Mouse (Mus musculus): ENCODE measurements around the gene Lrp10. TPM values are rescaled to one million over a fixed set of nuclear protein-coding genes. Genes with fewer than 3 reads are reported as not detected.

Gene Lrp10
- polyA plus RNA-seq, 1 experiment from 2014 or later, result 76.5 TPM

DNA sequence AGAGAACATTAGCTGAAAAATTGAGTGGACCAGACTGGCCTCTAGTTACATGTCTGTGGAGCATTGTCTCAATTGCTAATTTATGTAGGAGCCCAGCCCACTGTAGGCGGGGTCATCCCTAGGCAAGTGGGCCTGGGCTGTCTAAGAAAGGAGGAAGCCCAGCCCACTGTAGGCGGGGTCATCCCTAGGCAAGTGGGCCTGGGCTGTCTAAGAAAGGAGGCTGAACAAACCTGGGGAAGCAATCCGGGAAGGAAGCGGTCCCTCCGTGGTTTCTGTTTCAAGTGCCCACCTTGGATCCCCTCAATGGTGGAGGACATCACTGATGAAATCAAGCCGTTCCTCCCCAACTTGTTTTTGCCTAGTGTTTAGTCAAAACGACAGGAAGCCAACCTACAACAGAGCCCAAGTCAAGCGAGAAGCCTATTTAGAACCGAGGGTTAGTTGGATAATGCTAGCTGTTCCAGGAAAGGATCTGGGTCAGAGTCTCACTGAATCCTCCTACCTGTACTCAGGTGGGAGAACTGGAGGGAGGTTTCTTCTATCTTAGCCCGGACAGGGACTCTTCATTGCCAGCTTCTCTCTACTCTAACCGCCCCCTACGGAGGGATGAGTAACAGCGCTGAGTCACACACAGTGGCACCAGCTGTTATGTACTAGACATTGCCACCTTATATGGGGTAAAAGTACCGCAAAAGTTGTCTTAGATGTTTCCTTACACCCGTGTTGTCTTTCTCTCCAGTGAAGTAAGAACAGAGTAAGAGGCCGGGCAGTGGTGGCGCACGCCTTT lies 28.6 kb downstream of the Lrp10 start:
- ATAC-seq (replicated peaks; ENCODE audit: low FRiP score, low read depth), result peak; percentile 73; the same call in 1 of the 2 replicates
- TF ChIP-seq CTCF (IDR thresholded peaks at IDR 0.05; ENCODE audit: low read depth), result no peak
- H3K4me3 ChIP-seq (replicated peaks; ENCODE audit: low read depth, low read length), result no peak overlapping the region

DNA sequence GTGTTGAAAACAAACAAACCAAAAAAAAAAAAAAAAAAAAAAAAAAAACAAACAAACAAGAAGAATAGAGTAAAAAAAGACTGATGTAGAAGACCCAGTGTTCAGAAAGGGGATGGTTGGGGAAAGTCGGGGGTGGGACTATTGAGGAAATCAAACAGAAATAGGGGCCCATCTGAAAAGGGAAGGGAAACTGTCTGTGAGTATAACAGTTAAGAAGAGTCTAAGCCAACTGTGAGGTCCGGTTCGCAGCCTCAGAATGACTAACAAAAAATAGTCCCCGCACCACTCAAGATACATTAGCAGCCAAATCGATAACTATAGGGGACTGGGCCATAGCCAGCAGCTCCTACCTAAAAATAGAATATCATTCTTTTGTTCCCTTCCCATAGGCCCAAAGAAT lies 29.3 kb downstream of the Lrp10 start:
- H3K27me3 ChIP-seq (ENCODE audit: insufficient read depth, low read length), result no peaks in the 10 kb centered on the region
- DNase-seq (ENCODE audit: low spot score) (no peak), ATAC-seq (replicated peaks; ENCODE audit: low FRiP score, low read depth) (no peak)
- no peak for TF ChIP-seq CTCF (IDR thresholded peaks at IDR 0.05; ENCODE audit: low read depth)
- no peak overlapping the region for H3K4me2 ChIP-seq (ENCODE audit: low read length)
- no peaks in the 10 kb centered on the region for H3K4me1 ChIP-seq (replicated peaks; ENCODE audit: insufficient read depth, low read length)
- H3K9ac ChIP-seq (ENCODE audit: low read depth, low read length), result no peak overlapping the region
- H3K27ac ChIP-seq, result no peak overlapping the region
- H3K4me3 ChIP-seq (replicated peaks; ENCODE audit: low read depth, low read length), result no peak overlapping the region
- H3K9me3 ChIP-seq (replicated peaks; ENCODE audit: low read length), result no peaks in the 10 kb centered on the region
- no peaks in the 10 kb centered on the region for H3K36me3 ChIP-seq (ENCODE audit: insufficient read depth, low read length)
- WGBS, result 95% methylated on average over 5 of the region's 5 CpGs

More for the DNA sequence above, 28.6 kb downstream of the Lrp10 start:
- Histone ChIP-seq H3K27ac (no peak overlapping the region), H3K4me1 (replicated peaks; ENCODE audit: insufficient read depth, low read length) (no peaks in the 10 kb centered on the region), H3K4me2 (ENCODE audit: low read length) (no peak overlapping the region), H3K36me3 (ENCODE audit: insufficient read depth, low read length) (no peaks in the 10 kb centered on the region), H3K9me3 (replicated peaks; ENCODE audit: low read length) (no peaks in the 10 kb centered on the region), H3K9ac (ENCODE audit: low read depth, low read length) (no peak overlapping the region), H3K27me3 (ENCODE audit: insufficient read depth, low read length) (no peaks in the 10 kb centered on the region)
- DNase-seq (ENCODE audit: low spot score), result peak; percentile 46
- 65% methylated on average over 18 of the region's 18 CpGs for WGBS

DNA sequence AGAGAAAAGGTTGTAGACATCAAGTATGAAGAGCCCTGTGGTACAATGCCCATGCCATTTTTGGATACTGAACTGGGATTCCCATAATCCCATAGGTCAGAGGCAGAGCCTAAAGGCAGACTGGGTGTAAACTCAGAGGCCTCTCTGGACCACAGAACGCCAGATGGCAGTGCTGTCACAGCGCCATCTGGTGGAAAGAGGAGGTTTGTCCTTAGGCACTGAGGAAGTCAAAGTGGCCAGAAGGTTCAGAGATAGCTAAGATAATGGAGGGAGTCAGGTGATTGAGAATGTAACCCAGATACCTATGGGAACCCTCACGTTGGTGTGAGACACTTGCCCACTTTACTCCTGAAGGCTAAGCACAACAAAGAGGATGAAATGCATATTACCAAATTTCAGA lies 30.3 kb downstream of the Lrp10 start:
- Histone ChIP-seq H3K9ac (ENCODE audit: low read depth, low read length) (no peak overlapping the region), H3K4me1 (replicated peaks; ENCODE audit: insufficient read depth, low read length) (no peaks in the 10 kb centered on the region), H3K9me3 (replicated peaks; ENCODE audit: low read length) (no peaks in the 10 kb centered on the region), H3K36me3 (ENCODE audit: insufficient read depth, low read length) (no peaks in the 10 kb centered on the region), H3K27ac (no peak overlapping the region), H3K4me3 (replicated peaks; ENCODE audit: low read depth, low read length) (no peak overlapping the region), H3K4me2 (ENCODE audit: low read length) (no peak overlapping the region), H3K27me3 (ENCODE audit: insufficient read depth, low read length) (no peaks in the 10 kb centered on the region)
- ATAC-seq (replicated peaks; ENCODE audit: low FRiP score, low read depth) (no peak), DNase-seq (ENCODE audit: low spot score) (peak; percentile 81)
- peak; percentile 91 for TF ChIP-seq CTCF (IDR thresholded peaks at IDR 0.05; ENCODE audit: low read depth)
- WGBS, result 2% methylated on average over 3 of the region's 3 CpGs

DNA sequence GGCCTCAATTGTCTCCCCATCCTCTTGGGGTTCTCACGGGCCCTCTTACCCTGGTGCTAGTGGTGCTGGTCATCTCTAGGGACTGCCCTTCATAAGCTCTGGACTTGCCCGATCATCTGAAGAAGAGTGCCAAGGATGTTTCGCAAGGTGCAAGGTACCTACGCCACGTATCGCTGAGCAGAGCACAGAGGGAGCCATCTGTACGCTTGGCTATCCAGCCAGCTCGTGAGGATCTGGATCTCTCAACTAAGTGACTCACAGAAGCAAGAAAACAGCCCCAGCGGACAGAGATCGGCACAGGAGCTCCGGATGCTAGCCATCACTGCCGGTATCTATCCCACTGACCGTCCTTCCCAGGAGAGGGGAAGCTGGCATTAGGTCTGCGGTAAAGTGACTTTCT lies 32.8 kb downstream of the Lrp10 start:
- Histone ChIP-seq H3K4me1 (replicated peaks; ENCODE audit: insufficient read depth, low read length) (no peaks in the 10 kb centered on the region), H3K9me3 (replicated peaks; ENCODE audit: low read length) (no peaks in the 10 kb centered on the region), H3K4me2 (ENCODE audit: low read length) (no peak overlapping the region), H3K27me3 (ENCODE audit: insufficient read depth, low read length) (no peaks in the 10 kb centered on the region), H3K4me3 (replicated peaks; ENCODE audit: low read depth, low read length) (no peak overlapping the region), H3K36me3 (ENCODE audit: insufficient read depth, low read length) (no peaks in the 10 kb centered on the region), H3K27ac (no peak overlapping the region), H3K9ac (ENCODE audit: low read depth, low read length) (no peak overlapping the region)
- 87% methylated on average over 14 of the region's 14 CpGs for WGBS
- TF ChIP-seq CTCF (IDR thresholded peaks at IDR 0.05; ENCODE audit: low read depth), result no peak
- DNase-seq (ENCODE audit: low spot score), result no peak
- ATAC-seq (replicated peaks; ENCODE audit: low FRiP score, low read depth), result no peak

DNA sequence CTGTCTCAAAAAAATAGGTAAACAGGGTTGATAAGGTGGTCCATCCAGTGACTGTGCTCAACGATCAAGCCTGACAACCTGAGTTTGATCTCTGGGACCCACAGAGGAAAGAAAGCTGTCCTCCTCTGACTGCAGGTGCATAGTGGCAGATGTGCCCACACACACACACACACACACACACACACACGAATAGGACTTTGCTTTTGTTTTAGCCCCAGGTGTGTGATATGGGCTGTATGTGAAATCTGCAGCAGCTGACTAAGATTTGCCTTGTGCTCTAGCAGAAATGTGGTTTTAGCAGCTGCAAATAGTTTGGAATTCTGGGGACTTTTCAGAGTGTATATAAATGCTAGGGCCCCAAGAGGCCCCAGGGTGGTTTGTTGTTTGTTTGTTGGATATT lies 35.4 kb downstream of the Lrp10 start:
- Histone ChIP-seq H3K27ac (no peak overlapping the region), H3K9me3 (replicated peaks; ENCODE audit: low read length) (no peaks in the 10 kb centered on the region), H3K4me1 (replicated peaks; ENCODE audit: insufficient read depth, low read length) (no peaks in the 10 kb centered on the region), H3K9ac (ENCODE audit: low read depth, low read length) (no peak overlapping the region), H3K4me2 (ENCODE audit: low read length) (no peak overlapping the region), H3K36me3 (ENCODE audit: insufficient read depth, low read length) (no peaks in the 10 kb centered on the region), H3K4me3 (replicated peaks; ENCODE audit: low read depth, low read length) (no peak overlapping the region), H3K27me3 (ENCODE audit: insufficient read depth, low read length) (no peaks in the 10 kb centered on the region)
- WGBS, result 72% methylated on average over 2 of the region's 2 CpGs
- ATAC-seq (replicated peaks; ENCODE audit: low FRiP score, low read depth) (no peak), DNase-seq (ENCODE audit: low spot score) (no peak)
- TF ChIP-seq CTCF (IDR thresholded peaks at IDR 0.05; ENCODE audit: low read depth), result no peak

DNA sequence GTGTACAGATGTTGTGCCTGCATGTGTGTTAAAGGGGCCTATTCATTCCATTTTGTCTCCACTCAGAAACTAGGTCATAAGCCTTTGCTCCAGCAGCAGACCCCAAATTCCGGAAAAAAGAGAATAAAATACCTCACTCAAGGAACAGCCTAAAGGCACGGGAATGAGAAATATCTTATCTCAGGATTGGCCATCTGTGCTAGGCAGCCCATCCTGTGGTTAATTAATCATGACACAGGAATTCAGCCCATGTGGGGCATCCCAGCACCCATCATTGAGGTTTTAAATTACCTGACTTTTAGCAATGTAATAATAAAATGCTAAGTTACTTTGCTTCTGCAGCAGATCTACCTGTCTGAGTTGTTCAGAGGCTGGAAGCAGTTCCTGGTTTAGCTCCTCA lies 37.4 kb downstream of the Lrp10 start:
- Histone ChIP-seq H3K9ac (ENCODE audit: low read depth, low read length) (no peak overlapping the region), H3K27me3 (ENCODE audit: insufficient read depth, low read length) (no peaks in the 10 kb centered on the region), H3K9me3 (replicated peaks; ENCODE audit: low read length) (no peaks in the 10 kb centered on the region), H3K27ac (no peak overlapping the region), H3K4me1 (replicated peaks; ENCODE audit: insufficient read depth, low read length) (no peaks in the 10 kb centered on the region), H3K4me2 (ENCODE audit: low read length) (no peak overlapping the region), H3K36me3 (ENCODE audit: insufficient read depth, low read length) (no peaks in the 10 kb centered on the region), H3K4me3 (replicated peaks; ENCODE audit: low read depth, low read length) (no peak overlapping the region)
- DNase-seq (ENCODE audit: low spot score) (no peak), ATAC-seq (replicated peaks; ENCODE audit: low FRiP score, low read depth) (no peak)
- 57% methylated on average over 2 of the region's 2 CpGs for WGBS
- no peak for TF ChIP-seq CTCF (IDR thresholded peaks at IDR 0.05; ENCODE audit: low read depth)
